Mouse (Mus musculus): ENCODE data around the gene Trpm3.
A peak's percentile ranks its signal among the peaks of the same experiment; 100 is the strongest.

Gene Trpm3

DNA sequence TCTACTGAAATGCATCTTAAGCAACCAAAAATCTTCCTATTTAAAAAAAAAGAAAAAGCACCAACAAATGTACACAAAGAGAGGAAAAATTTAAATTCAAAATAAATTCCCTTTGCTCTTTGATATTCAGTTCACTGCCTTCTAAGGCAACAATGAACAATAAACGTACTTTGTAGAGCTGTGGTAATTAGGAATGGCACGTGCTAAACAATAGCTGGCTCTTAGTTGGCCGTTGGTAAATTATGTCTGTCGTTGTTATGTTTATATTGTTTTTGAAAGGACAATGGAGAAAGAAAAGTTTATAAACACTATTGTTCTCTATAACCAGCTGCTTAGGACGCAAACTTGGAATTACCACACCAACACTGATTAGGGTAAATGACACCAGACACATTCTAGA is 782.1 kb downstream of the Trpm3 start:
- DNase-seq (ENCODE audit: low spot score in 2 of 2), result no peak

DNA sequence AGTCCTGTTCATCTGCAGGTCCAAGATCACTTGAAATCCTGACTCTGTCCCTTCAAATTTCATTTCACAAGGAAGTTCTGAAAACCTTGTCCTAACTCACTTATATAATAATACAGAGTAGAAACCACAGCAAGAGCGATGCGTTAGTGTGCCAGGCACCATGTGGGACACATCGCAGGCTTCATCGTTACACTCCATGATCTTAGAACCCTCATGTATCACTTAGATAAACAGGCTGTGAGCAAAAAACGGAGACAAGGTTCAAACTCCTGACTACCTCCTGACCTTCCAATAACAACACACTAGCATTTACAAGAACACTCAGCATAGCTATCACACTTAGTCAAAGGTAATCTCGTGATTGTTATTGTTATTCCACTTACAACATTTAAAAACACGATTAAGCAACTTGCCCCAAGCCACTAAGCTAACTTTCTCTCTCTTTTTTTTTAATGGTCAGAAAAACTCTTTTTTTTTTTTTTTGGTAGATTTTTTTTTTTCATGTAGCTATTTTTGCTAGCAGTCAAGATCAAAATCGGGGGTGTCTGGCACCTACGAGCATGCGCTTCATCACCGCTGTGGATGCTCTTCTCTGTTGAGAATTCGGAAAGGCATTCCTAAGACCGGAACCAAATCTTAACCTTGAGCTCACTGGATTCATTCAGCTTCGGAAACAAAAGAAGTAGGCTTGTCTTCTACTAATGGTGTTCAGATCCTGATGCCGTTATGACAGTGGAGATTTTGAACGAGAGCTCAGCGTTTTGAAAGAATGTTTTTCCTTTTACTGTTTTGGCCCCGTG is 784.2 kb downstream of the Trpm3 start:
- DNase-seq (ENCODE audit: low spot score in 2 of 2), result no peak

DNA sequence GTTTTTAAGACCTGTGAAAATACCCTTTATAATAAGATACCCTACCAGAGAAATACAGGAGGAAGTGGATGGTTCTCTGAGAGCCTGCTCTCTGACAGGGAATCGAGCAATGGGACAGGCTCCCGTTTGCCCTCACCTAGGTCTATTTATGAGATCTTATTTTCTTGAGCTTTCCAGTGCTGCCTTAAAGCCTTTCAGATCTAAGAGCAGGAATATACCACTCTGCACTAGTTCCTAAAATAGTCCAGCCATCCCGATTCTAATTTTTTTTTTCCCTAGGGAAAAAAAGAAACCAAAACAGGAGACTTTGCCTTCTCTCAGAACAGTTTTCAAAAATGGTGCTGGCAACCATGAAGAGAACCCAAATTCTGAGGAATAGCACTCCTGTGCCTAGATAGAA is 786.4 kb downstream of the Trpm3 start:
- no peak for DNase-seq (ENCODE audit: low spot score in 2 of 2)

DNA sequence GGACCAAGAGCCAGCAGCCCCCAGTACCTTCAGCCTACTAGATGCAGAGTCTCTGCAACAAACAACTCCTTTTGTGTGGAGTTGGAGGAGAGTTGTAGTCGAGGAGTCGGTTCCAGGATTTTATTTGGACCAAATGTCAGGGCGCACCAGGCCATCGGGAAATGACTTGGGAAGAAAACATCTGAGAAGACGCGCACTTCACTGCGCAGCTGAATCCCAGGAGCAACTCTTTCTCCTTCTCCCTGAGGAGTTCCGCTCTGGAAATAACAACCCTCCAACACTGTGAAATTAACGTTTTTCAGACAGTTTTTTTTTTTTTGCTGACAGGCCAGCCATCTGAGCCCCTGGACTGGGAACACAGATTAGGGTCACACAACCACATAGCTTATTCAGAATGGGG is 787.9 kb downstream of the Trpm3 start:
- no peak for DNase-seq (ENCODE audit: low spot score in 2 of 2)

DNA sequence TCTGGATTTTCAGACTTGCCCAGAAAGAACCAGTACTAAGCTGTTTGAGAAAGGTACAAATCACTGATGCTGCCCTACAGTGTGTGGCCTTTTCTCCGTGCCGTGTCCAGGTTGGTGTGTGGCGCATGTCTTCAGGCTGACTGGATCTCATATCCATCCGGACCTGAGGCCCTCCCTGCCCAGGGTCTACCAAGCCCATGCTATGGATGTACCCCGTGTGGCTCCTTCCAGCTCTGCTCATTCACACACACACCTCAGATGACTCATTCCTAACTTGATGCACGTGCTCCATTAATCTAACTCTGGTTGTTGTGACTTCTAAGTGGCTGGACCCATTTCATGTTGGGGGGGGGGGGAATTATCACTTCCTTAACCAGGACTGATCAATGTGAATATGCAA is 789.5 kb downstream of the Trpm3 start:
- DNase-seq (ENCODE audit: low spot score in 2 of 2), result no peak

DNA sequence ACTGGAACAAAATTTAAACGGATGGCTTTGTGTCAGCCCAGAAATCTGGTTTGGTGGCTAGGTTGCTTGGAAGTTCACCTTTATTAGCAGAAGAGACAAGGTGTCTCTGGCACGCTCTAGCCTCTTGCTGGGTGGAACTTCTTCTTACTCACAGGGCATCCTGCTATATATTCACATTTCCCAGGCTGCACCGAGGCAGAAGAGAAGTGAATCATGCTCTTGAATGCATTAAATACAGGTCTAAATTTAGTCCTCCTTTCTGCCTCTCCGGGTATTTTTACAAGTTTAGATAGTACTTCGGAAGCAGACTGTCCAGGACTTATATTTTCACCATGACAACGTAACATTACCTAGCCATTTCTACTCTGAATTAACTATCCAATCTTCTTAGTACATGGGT is 790.9 kb downstream of the Trpm3 start:
- DNase-seq (ENCODE audit: low spot score in 2 of 2), result peak; percentile 64 to 73

DNA sequence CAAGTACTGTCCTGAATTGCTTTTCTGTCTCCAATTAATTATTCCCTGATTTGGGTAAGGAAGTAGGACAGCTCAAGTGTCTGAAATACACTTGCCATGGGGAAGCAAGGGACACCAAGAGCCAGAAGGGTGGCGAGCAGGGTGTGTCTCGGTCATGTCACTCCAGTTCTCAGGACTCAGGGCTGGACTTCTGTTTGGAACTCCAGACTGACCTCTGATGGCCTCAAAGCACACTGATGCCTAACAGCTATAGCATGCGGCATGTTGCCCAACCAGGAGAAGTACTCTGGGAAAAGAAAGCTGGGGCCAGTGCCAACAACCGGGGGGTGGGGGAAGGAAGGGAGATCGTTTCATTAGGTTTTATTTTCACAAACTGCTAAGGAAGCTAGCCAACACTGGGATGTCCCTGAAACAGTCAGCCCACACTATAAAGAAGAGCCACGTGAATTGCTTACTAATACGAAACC is 791.6 kb downstream of the Trpm3 start:
- DNase-seq (ENCODE audit: low spot score in 2 of 2), result peak; percentile 39 to 55

DNA sequence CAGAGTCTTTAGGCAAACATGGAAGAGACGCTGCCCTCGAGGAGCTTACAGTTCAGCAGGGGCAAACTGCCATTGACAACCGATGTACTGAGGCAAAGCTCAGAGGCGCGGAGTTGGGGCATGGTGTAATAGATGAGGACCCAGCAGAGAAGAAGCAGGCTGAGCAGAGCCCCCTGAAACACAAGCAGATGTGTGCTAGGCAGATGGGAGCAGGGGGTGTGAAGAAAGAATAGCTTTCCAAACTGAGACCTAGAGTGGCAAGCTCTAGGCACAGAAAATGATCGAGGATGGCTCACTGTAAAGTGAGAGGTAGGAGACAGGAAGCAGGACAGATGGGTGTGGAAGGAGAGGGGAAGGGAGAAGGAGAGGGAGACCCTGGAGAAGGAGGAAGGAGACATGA is 792.2 kb downstream of the Trpm3 start:
- peak; percentile 51 to 57 for DNase-seq (ENCODE audit: low spot score in 2 of 2)

DNA sequence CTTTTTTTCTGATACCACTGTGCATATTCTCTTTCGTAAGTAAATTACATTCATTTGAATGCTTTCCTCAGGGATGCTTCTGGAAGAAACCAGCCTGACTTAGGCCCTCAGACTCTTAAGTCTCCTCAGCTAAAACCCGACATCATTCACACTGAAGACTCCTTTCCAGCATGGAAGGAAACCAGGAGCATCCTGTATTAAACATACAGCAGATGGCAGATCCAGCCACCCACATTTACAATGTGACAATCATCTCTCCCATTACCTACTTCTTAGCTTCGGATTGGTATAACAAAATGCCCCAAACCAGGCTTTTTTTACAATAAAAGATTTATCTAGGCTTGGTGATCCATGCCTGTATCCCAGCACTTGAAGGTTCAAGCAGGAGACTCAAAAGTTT is 796.2 kb downstream of the Trpm3 start:
- no peak for DNase-seq (ENCODE audit: low spot score in 2 of 2)

DNA sequence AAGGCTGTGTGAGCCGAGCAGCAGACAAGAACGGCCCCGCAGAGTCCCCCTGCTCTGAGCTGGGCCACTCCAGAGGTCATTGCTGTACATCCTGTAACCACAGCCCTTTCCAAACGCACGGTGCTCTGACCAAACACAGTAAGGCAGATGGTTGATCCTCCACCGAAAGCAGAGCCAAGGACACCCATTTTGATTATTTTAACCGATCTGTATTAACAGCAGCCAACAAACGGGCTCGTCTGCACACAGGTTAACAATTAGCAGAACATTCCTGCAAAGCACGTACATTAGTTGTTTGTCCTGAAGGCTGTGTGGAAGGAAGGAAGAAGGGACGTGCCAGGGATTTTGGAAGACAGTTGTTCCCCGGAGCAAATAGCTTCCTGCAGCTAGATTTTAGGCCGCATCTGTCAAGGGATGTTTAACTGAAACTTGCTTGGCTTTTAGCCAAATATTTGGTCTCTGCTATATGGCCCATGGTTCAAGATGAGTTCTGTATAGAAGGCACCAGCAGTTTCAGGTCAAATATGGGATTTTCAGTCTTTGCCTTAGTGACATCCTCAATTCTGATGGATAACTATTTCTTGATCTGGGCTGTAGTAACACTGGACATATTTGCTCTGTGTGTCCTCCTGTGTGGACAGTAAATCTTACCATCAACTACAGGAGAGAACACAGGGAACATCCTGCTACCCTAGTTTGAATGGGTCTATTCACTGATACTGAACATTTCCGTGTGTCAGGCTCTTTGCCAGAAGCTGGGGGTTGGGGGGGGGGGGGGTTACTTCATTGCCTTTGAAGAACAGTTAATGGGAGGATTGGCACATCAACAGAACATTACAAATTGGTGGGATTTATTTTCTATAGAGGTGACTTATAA is 800.2 kb downstream of the Trpm3 start:
- no peak for DNase-seq (ENCODE audit: low spot score in 2 of 2)

DNA sequence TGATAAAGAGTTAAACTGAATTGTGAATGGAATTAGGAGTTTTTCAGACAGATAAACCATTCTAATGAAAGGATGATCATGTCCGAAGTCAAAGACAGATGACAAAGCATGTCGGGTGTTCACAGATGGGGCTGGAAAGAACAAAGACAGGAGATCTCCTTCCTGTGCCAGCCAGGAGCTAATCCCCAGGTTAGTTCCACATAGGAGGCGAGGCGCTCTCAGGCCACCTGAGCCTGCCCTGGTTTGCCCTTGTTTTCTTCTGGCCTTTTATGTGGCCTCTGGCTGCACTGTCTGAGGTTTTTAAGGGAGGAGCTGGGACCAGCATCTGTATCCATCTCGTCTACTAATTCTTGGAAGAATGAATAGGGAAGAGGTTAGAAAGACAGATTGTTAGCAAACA is 801.0 kb downstream of the Trpm3 start:
- no peak for DNase-seq (ENCODE audit: low spot score in 2 of 2)

DNA sequence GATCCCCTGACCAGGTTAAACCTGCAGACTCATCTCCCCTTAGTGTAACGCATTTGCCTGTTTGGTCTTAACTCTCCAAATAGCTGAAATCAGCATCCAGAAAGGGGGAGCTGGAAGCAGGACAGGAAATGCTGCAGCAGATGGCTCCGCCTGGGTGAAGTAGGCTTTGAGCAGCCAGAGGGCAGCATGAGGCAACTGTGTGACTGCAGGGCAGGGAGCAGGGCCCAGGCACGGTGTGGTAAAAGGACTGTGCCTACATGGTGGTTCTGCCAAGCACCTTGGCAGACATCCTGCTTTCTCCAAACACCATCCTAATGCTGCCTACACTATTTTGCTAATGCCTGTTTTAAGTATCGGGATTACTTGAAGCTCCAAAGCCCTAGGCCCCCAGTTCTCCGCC is 801.6 kb downstream of the Trpm3 start:
- peak; percentile 73 to 80 for DNase-seq (ENCODE audit: low spot score in 2 of 2)

DNA sequence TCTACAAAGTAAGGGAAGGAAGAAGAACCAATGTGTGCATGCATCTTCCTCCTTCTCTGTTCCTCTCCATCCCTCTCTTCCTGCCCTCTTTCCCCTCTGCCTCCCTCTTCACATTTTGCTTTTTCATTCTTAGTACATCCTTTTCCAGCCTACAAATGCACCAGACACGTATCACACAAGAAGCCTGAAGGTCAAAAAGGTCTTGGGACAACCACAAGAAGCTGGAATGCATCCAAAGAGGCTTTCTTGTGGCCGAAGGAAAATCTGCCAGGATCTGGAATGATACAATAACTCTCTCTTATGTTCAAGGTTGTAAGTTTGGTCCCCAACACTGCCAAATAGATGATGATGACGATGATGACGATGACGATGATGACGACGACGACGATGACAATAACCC is 802.1 kb downstream of the Trpm3 start:
- DNase-seq (ENCODE audit: low spot score in 2 of 2), result no peak

DNA sequence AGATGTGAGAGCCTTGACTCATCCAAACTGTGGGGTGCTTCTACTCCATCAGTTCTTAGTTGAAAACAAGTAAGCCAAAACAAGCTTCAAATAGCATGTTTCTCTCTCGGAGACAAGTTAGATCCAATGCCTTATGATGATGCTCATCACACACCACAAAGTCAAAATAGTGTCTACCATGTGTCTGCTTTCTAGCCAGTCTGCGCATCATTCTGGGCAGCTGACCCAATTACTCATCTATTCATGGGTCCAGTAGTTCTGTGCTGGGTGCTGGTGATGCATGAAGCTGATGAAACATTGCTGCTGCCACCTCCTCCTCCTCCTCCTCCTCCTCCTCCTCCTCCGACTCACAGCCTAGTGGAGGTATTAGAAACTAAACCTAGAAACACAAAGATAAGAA is 813.6 kb downstream of the Trpm3 start:
- DNase-seq (ENCODE audit: low spot score in 2 of 2), result no peak

DNA sequence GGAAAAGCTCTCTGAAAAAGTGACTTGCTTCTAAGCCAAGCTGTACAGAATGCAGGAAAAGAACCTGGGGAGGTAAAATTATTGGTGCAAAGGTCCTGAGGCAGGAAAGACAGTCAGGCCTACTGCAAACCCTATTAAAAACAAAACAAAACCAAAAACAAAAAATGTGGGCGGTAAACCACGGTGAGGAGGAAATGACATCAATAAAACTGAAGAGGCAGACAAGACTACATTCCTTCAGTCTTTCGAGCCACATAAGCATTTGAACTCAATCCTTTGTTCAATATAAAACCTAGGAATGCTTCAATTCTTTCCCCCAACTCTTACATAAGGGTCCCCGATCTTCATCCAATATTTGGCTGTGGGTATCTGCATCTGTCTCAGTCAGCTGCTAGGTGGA is 814.3 kb downstream of the Trpm3 start:
- no peak for DNase-seq (ENCODE audit: low spot score in 2 of 2)

DNA sequence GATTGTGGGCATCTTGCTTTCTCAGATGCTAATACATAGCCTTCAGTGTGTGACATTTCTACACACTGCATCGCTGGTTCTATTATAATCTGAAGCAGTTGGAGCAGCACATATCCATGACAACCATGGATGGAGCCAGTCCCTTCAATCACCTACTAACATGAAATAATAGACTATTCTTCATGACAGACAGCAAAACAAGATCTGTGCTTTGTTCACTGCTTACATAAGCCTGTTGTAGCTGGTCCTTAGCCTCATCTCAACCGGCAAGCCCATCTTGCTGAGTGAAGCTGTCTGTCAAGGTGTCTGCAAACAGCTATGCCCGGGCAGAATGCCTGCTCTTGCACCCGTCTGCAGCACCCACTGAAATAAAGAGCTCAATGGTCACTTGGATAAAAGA is 819.6 kb downstream of the Trpm3 start:
- DNase-seq (ENCODE audit: low spot score in 2 of 2), result peak in 1 of 2 experiments; percentile 57

DNA sequence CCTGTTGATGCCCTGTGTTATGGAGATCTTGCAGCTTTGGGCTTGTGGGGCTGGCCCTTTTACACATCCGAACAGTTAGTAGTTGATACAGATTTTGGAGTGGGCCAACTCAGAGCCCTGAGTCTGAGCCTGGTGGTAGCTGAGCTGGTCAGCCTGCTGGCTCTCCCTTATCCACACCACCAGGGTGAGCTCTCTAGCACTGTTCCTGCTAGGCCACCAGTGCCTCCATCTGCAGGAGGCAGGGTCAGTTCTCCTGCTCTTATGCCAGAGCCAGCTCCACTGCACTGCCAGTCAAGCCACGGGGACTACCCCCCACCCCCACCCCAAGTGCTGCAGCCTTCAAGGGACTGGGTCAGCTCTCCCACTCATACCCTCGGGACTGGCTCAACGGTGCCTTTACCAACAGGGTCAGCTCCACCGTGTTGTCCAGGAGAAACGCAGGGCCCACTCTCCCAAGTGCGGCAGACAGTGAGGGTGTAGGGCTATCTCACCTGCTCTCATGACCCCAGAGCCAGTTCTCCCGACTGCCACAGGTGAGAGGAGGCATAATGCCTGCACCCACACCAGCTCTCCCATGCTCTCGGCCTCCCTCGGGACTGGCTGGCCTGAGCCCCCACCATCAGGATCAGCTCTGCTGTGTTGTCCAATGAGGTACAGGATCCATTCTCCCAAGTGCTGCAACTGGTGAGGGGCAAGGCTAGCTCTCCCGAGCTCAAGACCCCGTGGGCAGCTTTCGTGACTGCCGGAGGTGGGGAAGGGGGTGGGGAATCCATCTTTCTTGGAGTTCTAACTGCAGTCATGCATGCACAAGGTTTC is 821.8 kb downstream of the Trpm3 start:
- no peak for DNase-seq (ENCODE audit: low spot score in 2 of 2)

DNA sequence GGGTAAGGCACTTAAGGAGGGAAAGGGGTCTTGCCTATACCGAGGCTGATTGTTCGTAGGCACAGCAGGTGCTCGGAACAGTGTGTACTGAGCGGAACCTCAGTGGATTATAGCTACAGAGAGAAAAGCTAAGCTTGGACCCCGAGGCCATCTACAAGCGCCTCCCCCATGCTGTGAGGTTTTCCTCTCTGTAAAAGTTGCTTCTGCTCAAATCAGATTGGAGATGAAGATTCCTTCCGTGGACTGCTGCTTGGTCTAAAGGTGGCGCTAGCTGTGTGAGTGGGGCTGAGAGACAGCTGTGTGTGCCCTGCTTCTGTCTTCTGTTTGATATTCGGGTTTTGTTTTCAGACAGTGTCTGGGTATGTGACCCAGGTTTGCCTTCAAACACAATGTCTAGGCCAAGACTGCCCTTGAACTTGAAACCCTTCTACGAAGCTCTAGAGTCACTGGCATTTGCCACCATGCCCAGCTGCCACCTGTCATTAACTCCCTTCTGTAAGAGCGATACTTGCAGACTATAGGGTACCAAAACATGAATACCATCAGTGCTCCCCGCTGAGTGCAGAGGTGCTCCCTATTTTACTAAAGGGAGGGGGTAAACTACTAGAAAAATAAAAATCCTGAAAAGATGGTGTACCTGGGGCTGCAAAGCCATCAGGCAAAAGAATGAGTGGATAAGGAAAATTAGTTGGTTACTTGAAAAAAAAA is 823.3 kb downstream of the Trpm3 start:
- no peak for DNase-seq (ENCODE audit: low spot score in 2 of 2)

DNA sequence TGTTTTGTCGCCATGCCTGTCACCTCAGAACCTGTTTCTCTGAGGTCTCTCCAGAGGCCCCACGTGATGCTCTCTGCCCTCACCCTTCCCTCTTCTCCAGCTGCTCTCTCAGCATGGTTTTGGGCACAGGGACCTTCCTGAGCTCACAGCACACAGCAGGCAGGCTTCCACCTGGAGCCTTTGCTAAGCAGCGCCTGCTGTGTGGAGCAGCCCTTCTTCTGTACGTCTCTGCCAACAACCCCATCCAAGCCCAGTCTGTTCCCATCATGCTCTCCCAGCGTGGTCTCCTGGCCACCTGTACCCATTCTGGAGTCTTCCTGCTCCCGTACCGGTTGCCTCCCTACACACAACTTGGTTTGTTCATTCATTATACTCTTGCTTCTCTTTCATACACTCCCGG is 823.9 kb downstream of the Trpm3 start:
- no peak for DNase-seq (ENCODE audit: low spot score in 2 of 2)

DNA sequence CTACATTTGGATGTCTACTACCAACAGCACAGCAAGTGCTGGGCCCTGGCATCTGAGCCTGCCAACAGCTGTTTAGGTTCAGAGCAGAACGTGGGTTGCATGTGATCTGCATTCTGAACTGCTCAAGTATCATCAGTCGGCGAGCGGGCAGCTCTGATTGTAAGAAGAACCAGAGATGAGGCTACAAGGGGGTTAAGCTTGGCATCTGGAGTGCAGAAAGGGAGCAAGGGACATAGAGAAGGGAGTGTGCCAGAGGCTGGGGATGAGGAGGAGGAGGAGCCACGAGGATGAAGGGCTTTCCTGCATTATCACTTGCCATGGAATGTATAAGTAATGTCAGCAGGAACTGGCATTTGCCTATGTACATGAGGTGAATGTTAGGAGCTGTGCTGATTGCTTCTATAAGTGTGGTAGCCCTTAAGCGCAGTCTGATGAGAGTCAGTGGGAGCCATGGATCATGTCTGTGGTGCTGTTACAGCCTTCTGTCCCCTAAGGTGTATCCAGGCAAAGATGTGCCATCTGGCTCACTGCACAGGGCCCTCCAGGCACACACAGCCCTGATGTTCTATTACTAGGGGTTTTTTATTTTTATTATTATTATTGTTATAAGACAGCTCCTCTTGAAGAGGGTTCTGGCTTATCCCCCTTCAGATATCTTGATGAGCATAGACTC is 825.0 kb downstream of the Trpm3 start:
- no peak for DNase-seq (ENCODE audit: low spot score in 2 of 2)

DNA sequence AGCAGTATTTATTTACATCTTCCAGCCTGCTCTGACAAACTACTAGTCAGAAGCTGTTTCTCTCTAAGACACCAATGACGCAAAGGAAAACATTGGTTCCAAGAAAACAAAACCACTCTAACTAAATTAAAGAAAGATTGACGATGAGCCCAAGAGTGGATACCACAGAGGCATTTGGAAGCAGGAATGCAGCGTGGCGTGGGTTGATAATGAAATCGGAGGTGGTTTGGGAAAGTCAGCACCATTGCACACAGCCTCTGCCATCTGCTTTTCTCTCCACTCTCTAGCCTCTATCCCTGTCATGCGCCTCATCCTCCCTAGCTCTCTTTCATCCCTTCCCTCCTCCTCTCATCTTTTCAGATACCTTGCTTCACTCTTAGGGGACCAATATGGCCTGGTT is 826.6 kb downstream of the Trpm3 start:
- peak; percentile 67 to 72 for DNase-seq (ENCODE audit: low spot score in 2 of 2)
